Mouse (Mus musculus) CH12.LX (cell line): Measurements from ENCODE around the gene Kctd14. TPM values are rescaled to one million over a fixed set of nuclear protein-coding genes. Genes with fewer than 3 reads are reported as not detected.

Experiments
- DNase-seq: peaks from one replicate; pipeline ENCODE4 v3.0.0-alpha.2; 2013; ENCODE audit errors: extremely low read depth
- H3K27ac ChIP-seq: 2 replicates; pipeline ENCODE4 v1.5.1; 2012; ENCODE audit warnings: low read depth, mild to moderate bottlenecking, control low read depth, moderate library complexity; ENCODE audit not compliant: insufficient read depth
- H3K27me3 ChIP-seq: replicated peaks from 2 replicates; pipeline ENCODE3; 2012; ENCODE audit warnings: inconsistent platforms
- H3K36me3 ChIP-seq, 2 experiments: replicated peaks in 1 of 2; 2 replicates each; pipeline versions ENCODE3 to v1.6.1; 2012; ENCODE audit warnings: inconsistent platforms in 1 of 2, low read length in 1 of 2, mild to moderate bottlenecking in 1 of 2, mixed read lengths in 1 of 2, moderate library complexity in 1 of 2; ENCODE audit not compliant: control insufficient read depth in 1 of 2, insufficient read depth in 1 of 2
- H3K4me1 ChIP-seq, 2 experiments: 2 replicates each; pipeline ENCODE4 v1.6.1; 2012; ENCODE audit warnings: inconsistent platforms in 1 of 2, moderate library complexity in 1 of 2; ENCODE audit not compliant: insufficient read depth in 2 of 2, control insufficient read depth in 1 of 2
- H3K4me2 ChIP-seq: 2 replicates; pipeline ENCODE4 v1.6.1; 2012; ENCODE audit warnings: low read depth, mild to moderate bottlenecking, control low read depth; ENCODE audit not compliant: poor library complexity, insufficient read depth, severe bottlenecking
- H3K4me3 ChIP-seq, 3 experiments: fragments of 150-350 bp in 1 of 3; sonication (generic) in 1 of 3; replicated peaks in 1 of 3; 2 replicates each; pipeline versions ENCODE3 to v1.5.1; 2011 to 2012; ENCODE audit warnings: low read depth in 2 of 3, low read length in 2 of 3, mild to moderate bottlenecking in 2 of 3, moderate library complexity in 2 of 3, control low read depth in 1 of 3, improper control_type of control experiment in 1 of 3, inconsistent platforms in 1 of 3, mixed read lengths in 1 of 3; ENCODE audit not compliant: poor library complexity in 1 of 3
- H3K79me2 ChIP-seq: replicated peaks from 2 replicates; pipeline ENCODE4 v1.6.1; 2012; ENCODE audit warnings: mild to moderate bottlenecking, moderate library complexity; ENCODE audit not compliant: control insufficient read depth, poor library complexity, insufficient read depth, severe bottlenecking; ENCODE audit errors: extremely low read depth
- H3K9ac ChIP-seq: 2 replicates; pipeline ENCODE4 v1.6.1; 2012; ENCODE audit warnings: low read depth, mild to moderate bottlenecking, control low read depth, moderate library complexity; ENCODE audit not compliant: insufficient read depth
- H3K9me3 ChIP-seq: replicated peaks from 2 replicates; pipeline ENCODE3; 2012; ENCODE audit warnings: low read length, inconsistent platforms, mixed read lengths
- BHLHE40 ChIP-seq: IDR thresholded peaks from 2 replicates; pipeline ENCODE4 v1.6.1; 2011; ENCODE audit warnings: mild to moderate bottlenecking, low read depth, low read length, improper control_type of control experiment
- CHD1 ChIP-seq: IDR thresholded peaks from 2 replicates; pipeline ENCODE4 v1.6.1; 2012; ENCODE audit warnings: low read depth, low read length, improper control_type of control experiment, inconsistent platforms
- CHD2 ChIP-seq: IDR thresholded peaks from 2 replicates; pipeline ENCODE4 v1.6.1; 2011; ENCODE audit warnings: low read length, improper control_type of control experiment
- ELF1 ChIP-seq: IDR thresholded peaks from 2 replicates; pipeline ENCODE4 v1.6.1; 2014; ENCODE audit warnings: low read depth, mild to moderate bottlenecking, inconsistent platforms, low read length, improper control_type of control experiment
- ETS1 ChIP-seq: conservative IDR thresholded peaks from 2 replicates; pipeline ENCODE4 v1.6.1; 2012; ENCODE audit warnings: low read depth, mild to moderate bottlenecking, inconsistent platforms, low read length, improper control_type of control experiment, moderate library complexity
- GABPA ChIP-seq: IDR thresholded peaks from 2 replicates; pipeline ENCODE4 v1.6.1; 2012; ENCODE audit warnings: low read depth, low read length, improper control_type of control experiment, inconsistent platforms; ENCODE audit not compliant: insufficient replicate concordance
- HCFC1 ChIP-seq: IDR thresholded peaks from 2 replicates; pipeline ENCODE4 v1.6.1; 2012; ENCODE audit warnings: low read depth, mild to moderate bottlenecking, inconsistent platforms, low read length, improper control_type of control experiment
- MEF2A ChIP-seq: IDR thresholded peaks from 2 replicates; pipeline ENCODE4 v1.6.1; 2014; ENCODE audit warnings: low read depth, mild to moderate bottlenecking, inconsistent platforms, low read length, improper control_type of control experiment, borderline replicate concordance
- MXI1 ChIP-seq: IDR thresholded peaks from 2 replicates; pipeline ENCODE4 v1.6.1; 2011; ENCODE audit warnings: mild to moderate bottlenecking, low read depth, low read length, improper control_type of control experiment
- MYC ChIP-seq: IDR thresholded peaks from 2 replicates; pipeline ENCODE4 v1.6.1; 2011; ENCODE audit warnings: low read depth, mild to moderate bottlenecking, improper control_type of control experiment, low read length
- PAX5 ChIP-seq: IDR thresholded peaks from 2 replicates; pipeline ENCODE4 v1.6.1; 2012; ENCODE audit warnings: low read length, inconsistent platforms, mixed read lengths
- POLR2A ChIP-seq: IDR thresholded peaks from 2 replicates; pipeline ENCODE4 v1.6.1; 2011; ENCODE audit warnings: low read depth, mild to moderate bottlenecking, improper control_type of control experiment, low read length
- POLR2AphosphoS2 ChIP-seq: IDR thresholded peaks from 2 replicates; pipeline ENCODE4 v1.6.1; 2011; ENCODE audit warnings: low read depth, low read length, improper control_type of control experiment
- RCOR1 ChIP-seq: conservative IDR thresholded peaks from 2 replicates; pipeline ENCODE4 v1.6.1; 2012; ENCODE audit warnings: low read depth, mild to moderate bottlenecking, inconsistent platforms, low read length, improper control_type of control experiment
- SIN3A ChIP-seq: IDR thresholded peaks from 2 replicates; pipeline ENCODE4 v1.6.1; 2012; ENCODE audit warnings: low read length, improper control_type of control experiment, inconsistent platforms
- SMC3 ChIP-seq: IDR thresholded peaks from 2 replicates; pipeline ENCODE4 v1.6.1; 2011; ENCODE audit warnings: low read depth, low read length, improper control_type of control experiment
- ZC3H11A ChIP-seq: IDR thresholded peaks from 2 replicates; pipeline ENCODE4 v1.6.1; 2012; ENCODE audit warnings: low read depth, mild to moderate bottlenecking, inconsistent platforms, low read length, improper control_type of control experiment
- ZKSCAN1 ChIP-seq: IDR thresholded peaks from 2 replicates; pipeline ENCODE4 v1.6.1; 2012; ENCODE audit warnings: low read depth, inconsistent platforms, low read length, improper control_type of control experiment, borderline replicate concordance
- ZNF384 ChIP-seq: IDR thresholded peaks from 2 replicates; pipeline ENCODE4 v1.6.1; 2012; ENCODE audit warnings: low read depth, low read length, improper control_type of control experiment, inconsistent platforms
- dilution Hi-C: fragments of 300-500 bp; cut with MboI; formaldehyde crosslinking; loops from 2 replicates; pipeline ENCODE4 v1.14.3; 2020; ENCODE audit warnings: low sequenced_read_pairs; ENCODE audit not compliant: extremely low pct_unique_long_range_greater_than_20kb, extremely low pct_ligation_motif_present
- in situ Hi-C: fragments of 300-500 bp; cut with MboI; formaldehyde crosslinking; loops from 3 replicates; pipeline ENCODE4 v1.14.3; 2019; ENCODE audit warnings: low sequenced_read_pairs, low pct_ligation_motif_present, low pct_unique_long_range_greater_than_20kb, mixed read lengths
- polyA plus RNA-seq: library from polyadenylated mRNA; unstranded; fragments of >175 nt; gene quantifications from 2 replicates; pipeline ENCODE4 v1.2.1, GENCODE M21; 2012; ENCODE audit warnings: low read depth; ENCODE audit not compliant: insufficient read length
- total RNA-seq, 2 experiments: library from RNA; depleted of rRNA; stranded (reverse); fragments of 300-350 nt in 1 of 2; fragments of >200 nt in 1 of 2; gene quantifications; 2 replicates each; pipeline ENCODE4 v1.2.3; 2012 to 2014

Gene Kctd14
- total and polyA plus RNA-seq, 3 experiments, result 0.17 to 0.38 TPM; not detected in 1

DNA sequence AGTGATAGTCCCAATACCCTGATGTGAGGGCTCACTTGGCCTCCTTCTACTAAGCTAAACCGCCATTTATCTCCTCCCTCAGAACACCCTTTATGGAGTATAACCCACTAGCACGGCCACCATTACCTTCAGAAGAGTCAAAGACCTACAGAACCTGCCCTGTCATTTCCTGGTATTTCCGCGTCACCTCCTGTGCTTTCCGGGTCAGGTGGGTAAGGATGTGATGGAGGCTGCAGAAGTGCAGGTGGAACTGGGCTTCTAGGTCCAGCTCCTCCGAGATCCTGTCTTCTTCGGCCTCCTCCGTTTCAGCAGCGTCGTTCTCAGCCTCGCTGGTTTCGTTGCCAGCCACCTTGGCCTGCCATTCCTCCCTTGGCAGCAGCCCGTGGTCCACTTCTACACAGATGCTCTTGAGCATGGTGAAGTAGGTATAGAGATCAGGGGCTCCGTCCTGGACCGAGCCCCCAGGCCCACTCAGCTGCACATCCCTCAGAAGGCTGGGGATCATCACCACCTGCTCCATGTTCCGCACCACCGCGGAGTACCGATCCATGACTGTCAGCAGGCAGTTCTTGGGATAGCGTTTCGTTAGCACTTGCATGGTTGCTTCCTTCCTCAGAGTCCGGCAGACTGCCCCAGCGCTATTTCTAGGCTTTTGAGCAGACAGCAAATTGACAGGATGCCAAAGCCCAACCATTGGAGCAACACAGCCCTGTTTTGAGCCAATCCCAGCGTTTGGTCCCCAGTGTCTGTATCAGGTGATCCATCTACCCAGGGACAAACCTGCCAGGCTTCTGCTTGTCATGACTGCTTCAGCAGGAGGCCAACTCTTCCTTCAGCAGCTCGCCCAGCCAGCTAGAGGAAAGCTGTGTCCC is 34.0 kb upstream of the Kctd14 start, which contains the start of gene Thrsp:
Thrsp (minus strand) TSS at position 825 of the 872 bp plus-strand sequence.
- DNase-seq, result no peak
- Histone ChIP-seq H3K9me3 (no peaks in the 10 kb centered on the region), H3K4me2 (no peak within 1 kb of the TSS), H3K27ac (no peak within 1 kb of the TSS), H3K4me1 (no peaks in the 10 kb centered on the region), H3K79me2 (no peaks in the 10 kb centered on the region), H3K4me3 (no peak within 1 kb of the TSS), H3K27me3 (no peaks in the 10 kb centered on the region), H3K9ac (no peak within 1 kb of the TSS), H3K36me3 (peaks cover 0 to 12% of the 10 kb centered on the region in 2 experiments)
- TF ChIP-seq ZC3H11A (no peak), ELF1 (no peak), MXI1 (no peak), SMC3 (no peak), GABPA (no peak), CHD1 (no peak), MEF2A (no peak), MYC (no peak), RCOR1 (no peak), PAX5 (no peak), POLR2AphosphoS2 (no peak), CHD2 (no peak), POLR2A (no peak), ZNF384 (no peak), HCFC1 (no peak)
- dilution Hi-C loops (no loop called here), in situ Hi-C loops (no loop called here)

DNA sequence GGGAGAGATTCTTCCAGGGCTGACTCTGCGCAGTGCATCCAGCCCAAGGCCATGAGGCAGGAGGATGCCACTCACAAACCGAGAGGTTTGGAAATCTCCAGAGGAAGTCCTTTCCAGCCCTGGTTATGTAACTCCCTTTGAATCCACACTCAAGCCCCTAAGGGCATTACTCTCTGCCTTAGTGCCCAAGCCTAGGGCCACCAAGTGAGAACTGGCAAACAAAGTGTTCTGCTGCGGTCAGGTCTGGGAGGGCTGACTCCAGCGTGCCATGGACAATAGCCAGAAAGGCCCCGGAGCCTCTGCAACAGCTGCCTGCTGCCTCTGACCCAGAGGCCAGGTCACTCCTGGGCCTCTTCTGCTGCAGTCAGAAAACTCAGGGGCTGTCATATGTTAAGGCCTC is 32.4 kb upstream of the Kctd14 start:
- Histone ChIP-seq H3K27me3 (no peaks in the 10 kb centered on the region), H3K9me3 (no peaks in the 10 kb centered on the region), H3K9ac (no peak overlapping the region), H3K4me1 (no peaks in the 10 kb centered on the region), H3K4me3 (no peak overlapping the region), H3K79me2 (no peaks in the 10 kb centered on the region), H3K27ac (no peak overlapping the region), H3K4me2 (no peak overlapping the region), H3K36me3 (no peaks in the 10 kb centered on the region)
- in situ Hi-C loops, result no loop called here
- dilution Hi-C loops, result no loop called here
- DNase-seq, result no peak
- no peak for TF ChIP-seq SIN3A
- no peak for TF ChIP-seq GABPA
- no peak for TF ChIP-seq ZKSCAN1
- no peak for TF ChIP-seq ETS1
- TF ChIP-seq HCFC1, result no peak
- TF ChIP-seq BHLHE40, result no peak
- TF ChIP-seq PAX5, result no peak
